Mouse (Mus musculus): ENCODE measurements around the gene Oas1e. TPM values are rescaled to one million over a fixed set of nuclear protein-coding genes. Genes with fewer than 3 reads are reported as not detected.

The Oas1e gene
- polyA plus RNA-seq, 1 experiment from 2014 or later, result not detected

DNA sequence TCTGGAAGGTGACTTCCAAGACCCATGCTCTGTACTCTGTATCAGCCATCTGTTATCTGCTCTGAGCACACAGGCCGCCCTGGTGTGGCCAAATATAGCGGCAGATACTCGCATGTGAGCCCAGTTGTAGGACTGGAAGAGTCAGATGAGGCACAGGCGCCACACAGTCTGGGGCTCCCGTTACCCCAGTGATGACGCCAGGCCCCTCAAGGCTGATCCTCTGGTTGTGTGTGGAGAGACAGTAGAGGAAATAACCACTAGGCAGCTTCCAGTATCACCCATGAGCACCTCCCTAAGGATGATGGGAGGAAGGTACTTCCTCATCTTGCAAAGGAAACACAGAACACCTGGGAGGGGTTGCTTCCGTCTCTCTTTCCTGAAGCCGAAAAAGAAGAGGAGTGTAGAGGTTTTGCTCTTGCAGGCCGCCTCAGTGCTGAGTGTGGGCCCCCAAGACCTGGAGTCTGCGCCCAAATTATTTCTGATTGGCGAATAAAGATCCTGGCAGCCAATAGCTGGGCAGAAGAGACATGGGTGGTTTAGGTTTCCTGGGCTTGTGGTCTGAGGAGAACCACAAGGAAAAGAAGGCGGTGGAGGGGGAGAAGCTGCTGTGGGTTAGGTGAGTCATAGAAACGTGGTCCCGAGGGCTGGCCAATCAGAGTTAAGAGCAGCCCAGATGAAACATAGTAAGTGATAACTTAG lies 19.9 kb downstream of the Oas1e start:
- H3K36me3 ChIP-seq, result no peaks in the 10 kb centered on the region
- no peak overlapping the region for H3K9ac ChIP-seq
- no peaks in the 10 kb centered on the region for H3K9me3 ChIP-seq (replicated peaks)
- H3K4me3 ChIP-seq (replicated peaks), result no peak overlapping the region
- peak overlapping the region; percentile 36 for H3K4me2 ChIP-seq
- ATAC-seq (ENCODE audit: low read depth) (peak; percentile 89), DNase-seq (no peak)
- no peak overlapping the region; the same call in 1 of the 2 replicates for H3K27ac ChIP-seq
- H3K4me1 ChIP-seq (replicated peaks), result peaks cover 20% of the 10 kb centered on the region
- no peaks in the 10 kb centered on the region for H3K27me3 ChIP-seq
- 11% methylated on average over 14 of the region's 14 CpGs for WGBS (ENCODE audit: insufficient replicate concordance)

DNA sequence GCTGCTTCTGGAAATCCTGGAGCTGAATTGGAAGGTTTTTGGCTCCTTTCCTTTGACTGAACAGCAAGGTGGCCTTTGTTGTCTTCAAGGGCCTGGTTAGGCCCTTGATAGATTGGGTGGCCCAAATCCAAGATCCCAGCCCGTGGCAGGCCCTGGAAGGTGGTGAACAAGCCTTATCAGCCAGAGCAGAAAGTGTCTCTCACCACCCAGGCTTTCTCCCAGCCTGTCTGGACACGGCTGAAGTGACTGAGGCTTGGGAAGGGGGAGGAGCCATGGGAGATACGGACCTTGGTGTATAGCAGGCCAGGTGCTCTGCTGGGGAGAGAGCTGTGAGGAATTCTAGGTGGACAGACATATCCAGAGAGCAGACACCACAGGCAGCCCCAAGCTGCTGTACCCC lies 25.9 kb downstream of the Oas1e start:
- H3K27ac ChIP-seq, result no peak overlapping the region
- H3K4me3 ChIP-seq (replicated peaks), result no peak overlapping the region
- DNase-seq (no peak), ATAC-seq (ENCODE audit: low read depth) (no peak)
- H3K36me3 ChIP-seq, result no peaks in the 10 kb centered on the region
- H3K4me2 ChIP-seq, result no peak overlapping the region
- H3K27me3 ChIP-seq, result no peaks in the 10 kb centered on the region
- 0 out of 2 replicates have a peak, but pooled peaks cover under 1% of the 10 kb centered on the region for H3K4me1 ChIP-seq (replicated peaks)
- H3K9ac ChIP-seq, result no peak overlapping the region
- 49% methylated on average over 3 of the region's 3 CpGs for WGBS (ENCODE audit: insufficient replicate concordance)
- no peaks in the 10 kb centered on the region for H3K9me3 ChIP-seq (replicated peaks)

DNA sequence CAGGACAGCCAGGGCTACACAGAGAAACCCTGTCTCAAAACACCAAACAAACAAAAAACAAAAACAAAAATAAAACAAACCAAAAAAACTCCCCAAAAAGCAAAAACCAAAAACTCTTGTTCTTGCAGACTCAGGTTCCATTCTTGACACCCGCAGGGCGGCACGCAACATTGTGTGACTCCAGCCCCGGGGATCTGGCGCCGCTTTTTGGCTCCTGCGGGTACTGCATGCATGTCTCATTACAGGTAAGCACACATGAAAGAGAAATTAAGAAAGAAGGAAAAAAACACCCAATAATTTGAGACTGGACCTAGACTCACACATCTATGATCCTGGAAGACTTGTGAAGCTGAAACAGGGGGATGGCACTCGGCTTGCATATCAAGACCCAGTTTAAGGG lies 30.3 kb downstream of the Oas1e start:
- WGBS (ENCODE audit: insufficient replicate concordance), result 54% methylated on average over 8 of the region's 8 CpGs
- DNase-seq (no peak), ATAC-seq (ENCODE audit: low read depth) (no peak)
- Histone ChIP-seq H3K36me3 (no peaks in the 10 kb centered on the region), H3K9me3 (replicated peaks) (no peaks in the 10 kb centered on the region), H3K9ac (no peak overlapping the region), H3K27me3 (no peaks in the 10 kb centered on the region), H3K4me1 (replicated peaks) (no peaks in the 10 kb centered on the region), H3K27ac (no peak overlapping the region), H3K4me3 (replicated peaks) (no peak overlapping the region), H3K4me2 (no peak overlapping the region)

DNA sequence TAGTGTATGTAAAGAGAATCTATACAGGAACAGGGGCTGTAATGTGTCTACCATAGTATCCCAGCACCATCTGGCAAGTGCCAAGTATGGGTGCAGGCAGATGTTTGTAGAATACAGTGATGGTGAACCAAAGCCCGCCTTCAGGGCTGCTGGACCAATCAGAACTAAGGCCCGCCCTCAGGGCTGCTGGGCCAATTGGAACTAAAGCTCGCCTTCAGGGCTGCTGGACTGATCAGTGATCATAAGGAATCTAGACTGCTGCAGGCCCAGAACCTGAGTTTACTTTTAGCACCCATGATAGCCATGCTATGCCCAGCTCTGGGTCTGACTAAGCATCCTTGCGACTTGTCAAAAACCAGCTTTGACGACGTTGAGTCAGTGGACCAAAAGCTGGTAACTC lies 33.4 kb downstream of the Oas1e start:
- Histone ChIP-seq H3K9ac (no peak overlapping the region), H3K36me3 (no peaks in the 10 kb centered on the region), H3K4me2 (no peak overlapping the region), H3K27me3 (no peaks in the 10 kb centered on the region), H3K4me3 (replicated peaks) (no peak overlapping the region), H3K4me1 (replicated peaks) (no peaks in the 10 kb centered on the region), H3K9me3 (replicated peaks) (no peaks in the 10 kb centered on the region), H3K27ac (no peak overlapping the region)
- 28% methylated on average over 6 of the region's 6 CpGs for WGBS (ENCODE audit: insufficient replicate concordance)
- DNase-seq, result no peak
- ATAC-seq (ENCODE audit: low read depth), result peak; percentile 48; the same call in 1 of the 2 replicates

DNA sequence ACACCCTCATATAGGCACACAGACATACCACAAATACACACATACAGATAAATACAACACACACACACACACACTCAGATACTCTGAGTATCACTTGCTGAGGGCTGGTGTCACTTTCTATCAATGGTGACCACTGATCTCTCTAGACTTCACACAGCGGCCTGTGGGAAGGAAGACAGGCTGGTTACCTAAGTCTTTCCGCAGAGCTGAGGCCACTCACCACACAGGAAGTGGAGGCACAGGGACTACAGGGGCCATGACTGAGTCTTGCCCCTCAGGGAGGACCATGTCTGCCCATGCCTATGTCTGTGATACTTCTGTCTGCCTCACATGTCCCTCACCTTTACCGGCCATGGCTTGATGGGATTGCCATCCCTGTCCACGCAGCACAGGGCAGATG lies 41.1 kb downstream of the Oas1e start:
- Histone ChIP-seq H3K27ac (no peak overlapping the region), H3K4me3 (replicated peaks) (no peak overlapping the region), H3K36me3 (no peaks in the 10 kb centered on the region), H3K4me1 (replicated peaks) (no peaks in the 10 kb centered on the region), H3K9me3 (replicated peaks) (no peaks in the 10 kb centered on the region), H3K9ac (no peak overlapping the region), H3K27me3 (no peaks in the 10 kb centered on the region), H3K4me2 (no peak overlapping the region)
- DNase-seq (no peak), ATAC-seq (ENCODE audit: low read depth) (no peak)
- 46% methylated on average over 4 of the region's 4 CpGs for WGBS (ENCODE audit: insufficient replicate concordance)

DNA sequence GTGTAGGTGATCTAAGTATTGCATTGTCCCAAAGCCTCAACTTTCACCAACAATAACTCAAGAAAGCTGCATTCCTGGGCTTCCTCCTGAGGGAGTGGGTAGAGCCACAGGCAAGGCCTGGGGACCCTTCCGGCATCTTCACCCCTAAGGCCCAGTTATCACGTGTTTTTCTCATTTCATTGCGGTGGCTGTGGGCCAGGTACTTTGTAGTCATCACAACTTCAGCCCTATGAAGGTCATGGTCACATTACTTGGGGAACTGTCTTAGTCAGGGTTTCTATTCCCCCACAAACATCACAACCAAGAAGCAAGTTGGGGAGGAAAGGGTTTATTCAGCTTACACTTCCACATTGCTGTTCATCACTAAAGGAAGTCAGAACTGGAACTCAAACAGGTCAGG lies 42.5 kb downstream of the Oas1e start:
- DNase-seq (no peak), ATAC-seq (ENCODE audit: low read depth) (no peak)
- no peak overlapping the region for H3K4me2 ChIP-seq
- no peaks in the 10 kb centered on the region for H3K4me1 ChIP-seq (replicated peaks)
- H3K27me3 ChIP-seq, result no peaks in the 10 kb centered on the region
- H3K27ac ChIP-seq, result no peak overlapping the region
- WGBS (ENCODE audit: insufficient replicate concordance), result 61% methylated on average over 3 of the region's 3 CpGs
- H3K9me3 ChIP-seq (replicated peaks), result no peaks in the 10 kb centered on the region
- no peaks in the 10 kb centered on the region for H3K36me3 ChIP-seq
- H3K9ac ChIP-seq, result no peak overlapping the region
- no peak overlapping the region for H3K4me3 ChIP-seq (replicated peaks)

DNA sequence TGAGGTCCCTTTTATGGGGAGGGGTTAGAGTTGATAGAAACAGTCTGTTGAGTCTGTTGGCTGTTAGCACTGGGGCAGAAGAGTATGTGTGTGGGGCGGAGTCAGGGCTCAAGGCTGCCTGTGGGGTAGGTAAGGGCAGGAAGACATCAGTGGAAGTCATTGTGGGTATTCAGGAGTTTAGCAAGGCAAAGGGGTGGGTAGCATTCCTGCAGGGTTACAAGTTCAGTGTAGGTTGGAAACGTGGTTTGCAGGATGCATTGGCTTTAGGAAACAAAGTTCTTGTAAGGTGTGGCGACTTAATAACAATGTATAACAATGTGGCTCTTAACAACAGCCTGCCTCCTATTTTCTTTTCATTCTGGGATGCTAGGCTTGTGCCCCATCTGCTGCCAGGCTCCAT lies 44.1 kb downstream of the Oas1e start:
- 48% methylated on average over 3 of the region's 3 CpGs for WGBS (ENCODE audit: insufficient replicate concordance)
- Histone ChIP-seq H3K4me3 (replicated peaks) (no peak overlapping the region), H3K27ac (no peak overlapping the region), H3K9me3 (replicated peaks) (no peaks in the 10 kb centered on the region), H3K9ac (no peak overlapping the region), H3K27me3 (no peaks in the 10 kb centered on the region), H3K4me1 (replicated peaks) (no peaks in the 10 kb centered on the region), H3K4me2 (no peak overlapping the region), H3K36me3 (no peaks in the 10 kb centered on the region)
- ATAC-seq (ENCODE audit: low read depth) (no peak), DNase-seq (no peak)

DNA sequence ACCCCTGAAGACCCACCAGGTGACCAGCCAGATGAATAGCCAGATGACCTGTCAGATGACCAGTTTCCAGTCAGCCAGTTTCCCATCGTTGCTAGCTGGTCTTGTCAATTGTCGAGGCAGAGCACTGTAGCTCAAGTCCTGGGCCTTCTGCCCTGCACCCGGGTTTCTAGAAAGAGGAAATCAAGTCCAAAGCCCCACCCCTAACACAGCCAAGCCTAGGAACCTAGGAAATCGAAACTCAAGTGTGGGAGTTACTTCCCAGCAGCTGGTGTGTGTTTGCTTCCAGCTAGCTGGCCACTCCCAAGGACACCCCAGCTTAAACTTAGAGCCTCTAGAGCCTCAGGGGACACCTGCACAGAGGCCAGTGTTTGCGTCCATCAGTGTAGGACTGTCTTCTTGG lies 45.6 kb downstream of the Oas1e start, which contains the start of gene Oas2:
Gene Oas2, minus strand, starts transcription at position 166 of the 400 bp plus-strand sequence.
- ATAC-seq (ENCODE audit: low read depth) (no peak), DNase-seq (no peak)
- Histone ChIP-seq H3K9me3 (replicated peaks) (no peaks in the 10 kb centered on the region), H3K36me3 (no peaks in the 10 kb centered on the region), H3K9ac (no peak within 1 kb of the TSS), H3K4me3 (replicated peaks) (no peak within 1 kb of the TSS), H3K27ac (no peak within 1 kb of the TSS), H3K4me2 (no peak within 1 kb of the TSS), H3K27me3 (no peaks in the 10 kb centered on the region), H3K4me1 (replicated peaks) (no peaks in the 10 kb centered on the region)
- WGBS (ENCODE audit: insufficient replicate concordance), result 32% methylated on average over 5 of the region's 5 CpGs

DNA sequence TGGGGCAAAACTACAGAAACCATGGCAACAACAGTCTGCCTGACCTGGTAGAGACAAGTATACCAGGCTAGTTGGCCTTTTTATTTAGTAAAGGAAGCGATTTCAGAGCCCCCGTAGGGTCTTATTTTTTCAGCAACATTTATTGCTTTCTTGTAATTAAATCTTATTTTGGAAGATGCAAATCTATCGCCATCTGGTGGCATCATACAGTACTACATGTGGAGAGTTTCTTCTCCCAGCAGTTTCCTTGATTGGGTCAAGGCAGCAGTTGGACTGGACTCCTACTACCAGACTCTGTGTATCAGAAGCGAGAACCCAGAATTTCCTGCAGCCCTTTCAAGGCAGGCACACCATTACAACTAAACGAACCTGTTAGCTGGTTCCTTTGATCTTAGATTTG lies 48.9 kb downstream of the Oas1e start:
- Histone ChIP-seq H3K9me3 (replicated peaks) (no peaks in the 10 kb centered on the region), H3K27ac (no peak overlapping the region), H3K36me3 (no peaks in the 10 kb centered on the region), H3K4me2 (no peak overlapping the region), H3K4me1 (replicated peaks) (no peaks in the 10 kb centered on the region), H3K9ac (no peak overlapping the region), H3K4me3 (replicated peaks) (no peak overlapping the region), H3K27me3 (no peaks in the 10 kb centered on the region)
- 10% methylated on average over 5 of the region's 5 CpGs for WGBS (ENCODE audit: insufficient replicate concordance)
- no peak for ATAC-seq (ENCODE audit: low read depth)
- no peak for DNase-seq

DNA sequence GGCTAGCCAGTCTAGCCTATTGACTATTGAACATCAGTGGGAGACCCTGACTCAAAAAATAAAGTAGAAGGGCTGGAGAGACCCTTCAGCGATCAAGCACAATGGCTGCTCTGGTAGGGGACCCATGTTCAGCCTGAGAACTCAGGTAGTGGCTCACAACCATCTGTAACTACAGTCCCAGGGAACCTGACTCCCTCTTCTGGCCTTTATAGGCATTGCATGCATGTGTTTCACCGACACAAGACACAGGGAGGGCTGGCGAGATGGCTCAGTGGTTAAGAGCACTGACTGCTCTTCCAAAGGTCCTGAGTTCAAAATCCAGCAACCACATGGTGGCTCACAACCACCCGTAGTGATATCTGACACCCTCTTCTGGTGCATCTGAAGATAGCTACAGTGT lies 53.2 kb downstream of the Oas1e start:
- ATAC-seq (ENCODE audit: low read depth), result no peak
- H3K4me2 ChIP-seq, result no peak overlapping the region
- no peaks in the 10 kb centered on the region for H3K27me3 ChIP-seq
- 19% methylated on average over 4 of the region's 4 CpGs for WGBS (ENCODE audit: insufficient replicate concordance)
- no peak overlapping the region for H3K27ac ChIP-seq
- H3K9ac ChIP-seq, result no peak overlapping the region
- no peak overlapping the region for H3K4me3 ChIP-seq (replicated peaks)
- H3K9me3 ChIP-seq (replicated peaks), result no peaks in the 10 kb centered on the region
- no peaks in the 10 kb centered on the region for H3K36me3 ChIP-seq
- H3K4me1 ChIP-seq (replicated peaks), result no peaks in the 10 kb centered on the region
- DNase-seq, result no peak
